Mouse (Mus musculus) hindlimb bud, embryonic 11.5 days (tissue): ENCODE results near the gene Mrpl10.

Source experiments
- DNase-seq: peaks from one replicate; pipeline ENCODE4 v3.0.0-alpha.2; 2012; ENCODE audit warnings: low read depth, low spot score; ENCODE audit errors: extremely low spot score

Gene Mrpl10

DNA sequence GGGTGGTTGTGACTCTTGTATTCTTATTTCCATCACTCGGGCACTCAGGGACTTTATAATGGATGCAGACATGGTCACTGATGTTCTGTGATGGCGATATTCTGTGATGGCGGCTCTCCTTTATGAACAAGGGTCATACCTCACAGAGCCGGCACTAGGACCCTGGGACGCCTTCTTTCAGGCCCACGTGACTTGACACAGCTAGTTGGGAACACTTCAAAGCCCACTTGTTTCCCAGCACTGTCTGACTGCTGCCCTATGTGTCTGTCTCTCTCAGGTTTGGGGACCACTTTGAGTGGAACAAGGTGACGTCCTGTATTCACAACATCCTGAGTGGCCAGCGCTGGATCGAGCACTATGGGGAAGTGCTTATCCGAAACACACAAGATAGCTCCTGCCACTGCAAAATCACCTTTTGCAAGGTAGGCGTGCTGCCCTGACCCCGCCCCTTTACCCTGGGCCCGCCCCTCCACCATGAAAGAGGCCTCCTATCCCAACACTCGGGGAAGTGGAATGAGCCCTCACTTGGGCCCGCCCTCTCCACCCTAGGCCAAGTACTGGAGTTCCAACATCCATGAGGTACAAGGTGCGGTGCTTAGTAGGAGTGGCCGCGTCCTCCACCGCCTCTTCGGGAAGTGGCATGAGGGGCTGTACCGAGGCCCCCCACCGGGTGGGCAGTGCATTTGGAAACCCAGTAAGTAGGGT, 25.4 kb downstream of the Mrpl10 start:
- DNase-seq, result no peak

DNA sequence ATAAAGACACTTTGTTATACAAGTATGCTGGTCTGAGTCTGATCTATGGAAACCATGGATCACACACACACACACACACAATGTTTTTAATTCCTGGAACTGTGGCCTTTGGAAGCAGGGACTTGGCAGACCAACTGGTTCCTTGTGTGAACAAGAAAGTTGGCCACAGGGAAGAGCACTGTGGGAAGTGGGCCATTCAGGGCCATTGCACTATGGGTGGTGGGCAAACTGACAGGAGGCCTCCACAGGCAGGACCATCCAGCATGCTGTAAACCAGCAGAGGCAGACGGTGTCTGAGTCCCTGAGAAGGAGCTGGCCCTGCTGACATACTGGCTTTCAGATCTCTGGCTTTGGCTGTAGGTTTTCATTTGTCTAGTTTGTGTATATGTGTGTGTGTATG, 28.0 kb downstream of the Mrpl10 start:
- DNase-seq, result no peak

- no peak for DNase-seq
Observed at GRCm38 (mm10) chr11:97069770-97070169, 28.4 kb downstream of the Mrpl10 start.

DNA sequence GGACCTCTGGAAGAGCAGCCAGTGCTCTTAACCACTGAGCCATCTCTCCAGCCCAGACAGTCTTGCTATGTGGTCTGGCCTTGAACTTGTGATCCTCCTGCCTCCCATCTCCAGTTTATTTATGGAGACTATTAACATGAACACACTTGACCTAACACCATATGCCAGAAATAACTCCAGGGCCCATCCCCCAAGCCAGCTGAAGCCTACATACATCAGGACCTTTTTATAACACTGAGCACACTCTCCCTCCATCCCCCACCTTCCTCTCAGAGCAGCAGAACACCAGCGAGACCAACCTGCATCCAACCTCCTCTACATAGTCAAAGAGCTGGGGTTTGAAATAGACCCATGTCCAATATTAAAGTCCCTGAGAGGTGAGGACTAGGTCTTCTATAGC, 29.8 kb downstream of the Mrpl10 start:
- no peak for DNase-seq

- no peak for DNase-seq
Observed at GRCm38 (mm10) chr11:97072533-97072932, 31.2 kb downstream of the Mrpl10 start.

DNA sequence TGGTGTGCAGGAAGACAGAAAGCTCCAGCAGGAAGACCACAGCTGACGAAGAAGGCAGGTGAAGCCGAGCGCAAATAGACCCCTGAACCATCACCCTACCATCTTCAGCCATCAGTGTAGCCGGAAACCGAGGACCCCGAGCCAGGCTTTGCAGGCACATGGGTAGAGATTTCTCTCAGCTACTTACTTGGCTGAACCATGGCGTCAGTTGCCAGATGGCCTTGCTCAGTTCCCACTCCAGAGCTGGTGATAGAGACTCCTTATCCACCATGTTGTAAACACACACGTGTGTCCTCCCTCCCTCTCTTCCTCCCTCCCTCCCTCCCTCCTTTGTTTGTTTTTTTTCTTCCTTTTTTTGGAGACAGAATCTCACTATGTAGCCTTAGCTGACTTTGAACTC, 32.9 kb downstream of the Mrpl10 start:
- DNase-seq, result no peak

- DNase-seq, result peak; percentile 33
Observed at GRCm38 (mm10) chr11:97078751-97079150, 37.4 kb downstream of the Mrpl10 start.

GRCm38 (mm10) chr11:97080291-97080690, 38.9 kb downstream of the Mrpl10 start:
- DNase-seq, result no peak

GRCm38 (mm10) chr11:97082977-97083376, 41.6 kb downstream of the Mrpl10 start:
- peak; percentile 37 for DNase-seq

DNA sequence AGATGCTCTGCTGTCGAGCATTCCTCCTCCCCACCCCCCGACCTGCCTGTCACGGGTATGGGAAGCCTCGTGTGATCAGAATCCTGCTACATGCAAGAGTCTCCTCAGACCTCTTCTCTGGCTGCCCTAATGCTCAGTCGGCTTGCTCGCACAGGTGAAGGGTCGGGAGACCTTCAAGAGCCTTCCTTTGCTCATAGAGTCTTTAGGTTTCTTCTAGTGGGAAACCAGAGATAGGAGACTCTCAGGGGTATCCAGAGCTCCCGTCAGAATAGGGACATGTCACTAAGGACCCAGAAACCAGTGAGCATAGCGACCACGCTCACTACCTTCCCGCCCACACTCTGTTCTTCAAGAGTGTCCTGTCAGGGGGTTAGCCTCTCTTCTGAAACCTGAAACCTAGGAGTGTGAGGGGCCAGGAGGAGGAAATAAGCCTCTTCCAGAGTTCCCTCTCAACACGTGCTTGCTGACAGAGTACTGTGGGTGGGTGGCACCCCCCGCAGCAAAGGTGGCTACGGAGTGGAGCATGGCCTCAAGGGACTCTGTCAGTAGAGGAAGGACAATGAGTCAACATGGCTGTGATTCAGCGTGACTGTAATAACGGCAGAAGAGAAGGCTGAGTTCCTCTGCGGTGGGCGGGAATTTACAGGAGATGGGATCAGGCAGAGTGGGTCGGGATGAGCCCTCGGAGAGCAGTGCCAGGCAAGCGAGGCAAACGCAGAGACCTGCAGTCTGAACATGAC, 42.2 kb downstream of the Mrpl10 start:
- DNase-seq, result no peak

DNA sequence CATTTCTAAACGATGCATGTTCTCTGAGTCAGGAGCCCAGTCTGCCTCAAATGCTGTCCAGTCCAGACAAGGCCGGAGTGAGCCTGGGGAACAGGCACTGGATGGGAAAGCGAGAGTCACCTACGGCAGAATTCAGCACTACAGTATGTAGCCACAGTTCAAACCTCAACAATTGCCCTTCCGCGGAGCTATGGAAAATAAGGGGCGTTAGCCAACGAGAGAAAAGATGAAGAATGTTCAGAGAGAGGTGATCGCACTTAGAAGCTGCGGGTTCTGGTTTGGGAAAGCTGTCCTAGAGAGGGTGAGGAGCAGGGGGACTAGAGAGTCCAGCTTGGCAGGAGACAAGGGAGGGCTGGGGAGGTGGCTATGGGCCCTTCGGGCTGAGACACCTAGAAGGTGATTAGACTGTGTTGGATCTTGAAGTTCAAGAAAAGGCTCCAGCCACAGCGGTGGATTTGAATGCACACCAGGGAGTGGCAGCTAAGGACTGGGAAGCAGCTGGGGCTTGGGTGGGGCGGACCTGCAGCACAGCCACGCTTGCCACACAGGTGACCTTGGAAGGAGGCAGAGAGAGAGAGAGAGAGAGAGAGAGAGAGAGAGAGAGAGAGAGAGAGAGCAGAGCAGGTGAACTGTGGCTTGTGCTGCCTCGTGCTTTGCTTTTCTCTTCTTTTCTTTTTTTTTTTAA, 43.6 kb downstream of the Mrpl10 start:
- DNase-seq, result no peak

DNA sequence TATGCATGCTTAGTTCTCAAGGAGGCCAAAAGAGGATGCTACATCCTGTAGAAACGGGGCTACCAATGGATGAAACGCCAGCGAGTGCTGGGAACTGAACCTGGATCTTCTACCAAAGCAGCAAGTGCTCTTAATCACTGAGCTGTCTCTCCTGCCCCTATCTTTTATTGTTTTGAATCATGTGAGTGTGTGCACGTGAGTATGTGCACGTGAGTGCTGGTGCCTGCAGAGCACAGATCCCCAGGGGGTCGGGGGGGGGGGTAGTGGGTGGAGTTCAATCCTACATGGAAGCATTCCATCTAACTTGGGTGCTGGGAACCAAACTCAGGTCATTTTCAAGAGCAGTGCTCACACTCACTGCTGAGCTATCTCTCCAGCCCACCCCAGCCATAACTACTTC, 45.0 kb downstream of the Mrpl10 start:
- DNase-seq, result no peak

DNA sequence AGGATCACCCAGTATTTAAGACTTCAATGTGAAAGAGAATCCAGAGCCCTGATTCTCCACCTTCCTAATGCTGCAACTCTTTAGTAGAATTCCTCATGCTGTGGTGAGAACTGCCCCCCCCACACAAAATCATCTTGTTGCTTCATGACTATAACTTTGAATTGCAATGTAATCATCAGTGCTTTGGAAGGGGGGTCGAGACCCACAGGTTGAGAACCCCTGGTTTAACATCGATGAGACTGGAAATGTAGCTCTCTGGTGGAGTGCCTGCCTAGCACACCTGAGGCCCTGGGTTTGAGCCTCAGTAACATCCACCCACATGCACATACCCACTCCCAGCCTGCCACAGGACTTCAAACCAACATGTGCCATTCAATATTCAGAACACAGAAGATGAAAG, 53.2 kb downstream of the Mrpl10 start:
- DNase-seq, result no peak

DNA sequence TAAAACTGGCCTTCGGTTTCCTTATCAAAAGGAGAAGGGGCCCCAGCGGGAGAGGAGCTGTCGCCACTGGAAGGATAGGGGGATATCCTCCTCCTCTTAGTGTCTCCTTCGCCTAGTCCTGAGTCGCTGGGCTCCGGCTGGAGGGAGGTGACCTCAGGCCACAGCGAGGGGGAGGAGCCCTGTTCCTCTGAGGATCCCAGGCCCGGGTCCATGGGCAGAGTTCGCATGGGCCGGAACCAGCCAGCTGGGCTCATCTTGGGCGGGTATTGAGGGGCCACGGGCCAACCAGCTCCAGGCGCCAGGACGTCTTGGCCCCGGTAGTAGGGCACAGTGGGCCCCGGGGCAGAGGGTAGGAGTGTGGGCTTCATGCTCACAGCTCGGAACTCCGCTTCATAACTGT, 57.4 kb downstream of the Mrpl10 start:
- no peak for DNase-seq
